Mouse (Mus musculus) lung, embryonic 14.5 days (tissue): ENCODE data around the gene Slc12a4. TPM values are rescaled to one million over a fixed set of nuclear protein-coding genes. Genes with fewer than 3 reads are reported as not detected.
A peak's percentile ranks its signal among the peaks of the same experiment; 100 is the strongest.

ENCODE experiments used
- ATAC-seq: fragments of 200-750 bp; cut with Nextera tagmentation; 2 replicates; pipeline ENCODE4 v1.8.0; 2017; ENCODE audit warnings: mild to moderate bottlenecking, moderate TSS enrichment, moderate library complexity; ENCODE audit not compliant: insufficient read depth
- DNase-seq: peaks from one replicate; pipeline ENCODE4 v3.0.0-alpha.2; 2015
- H3K27ac ChIP-seq: fragments of 300-500 bp; sonication (generic); 2 replicates; pipeline ENCODE4 v1.5.1; 2014; ENCODE audit warnings: low read depth, mild to moderate bottlenecking, moderate library complexity
- H3K27me3 ChIP-seq: fragments of 300-500 bp; sonication (generic); 2 replicates; pipeline ENCODE4 v1.6.1; 2014; ENCODE audit warnings: low read length, control low read depth; ENCODE audit not compliant: insufficient read depth
- H3K36me3 ChIP-seq: fragments of 300-500 bp; sonication (generic); 2 replicates; pipeline ENCODE4 v1.6.1; 2014; ENCODE audit warnings: control low read depth; ENCODE audit not compliant: insufficient read depth
- H3K4me1 ChIP-seq: fragments of 300-500 bp; sonication (generic); 2 replicates; pipeline ENCODE4 v1.6.1; 2014; ENCODE audit warnings: antibody characterized with exemption, control low read depth; ENCODE audit not compliant: insufficient read depth
- H3K4me2 ChIP-seq: fragments of 300-500 bp; sonication (generic); 2 replicates; pipeline ENCODE4 v1.6.1; 2014; ENCODE audit warnings: mild to moderate bottlenecking
- H3K4me3 ChIP-seq: fragments of 300-500 bp; sonication (generic); 2 replicates; pipeline ENCODE4 v1.5.1; 2014; ENCODE audit warnings: low read depth, low read length
- H3K9ac ChIP-seq: fragments of 300-500 bp; sonication (generic); 2 replicates; pipeline ENCODE4 v1.6.1; 2014
- H3K9me3 ChIP-seq: fragments of 300-500 bp; sonication (generic); 2 replicates; pipeline ENCODE4 v1.6.1; 2016; ENCODE audit warnings: low read depth, low read length, control low read depth
- CTCF ChIP-seq: IDR thresholded peaks from 2 replicates; pipeline ENCODE4 v1.5.1; 2016; ENCODE audit warnings: antibody characterized with exemption, low read depth
- WGBS: fragments of 180-500 bp; shearing (Covaris S2); extraction: QIAGEN DNeasy Blood & Tissue Kit; methylation state at CpG from one replicate; pipeline ENCODE4 v1.1.7; 2014; 5-methylcytosine and 5-hydroxymethylcytosine counted together
- microRNA-seq: library from miRNA; unstranded; fragments of <30 nt; microRNA quantifications from one replicate; pipeline ENCODE4, GENCODE M21; 2016; ENCODE audit warnings: borderline number of aligned reads
- polyA plus RNA-seq: library from polyadenylated mRNA; unstranded; fragments of >200 nt; fragmentation: Nextera tagmentation; extraction: Ambion mirVana; gene quantifications from 2 replicates; pipeline ENCODE4 v1.2.1, GENCODE M21; 2014

The Slc12a4 gene
- polyA plus RNA-seq, 1 experiment from 2014 or later = 35.8 TPM

DNA sequence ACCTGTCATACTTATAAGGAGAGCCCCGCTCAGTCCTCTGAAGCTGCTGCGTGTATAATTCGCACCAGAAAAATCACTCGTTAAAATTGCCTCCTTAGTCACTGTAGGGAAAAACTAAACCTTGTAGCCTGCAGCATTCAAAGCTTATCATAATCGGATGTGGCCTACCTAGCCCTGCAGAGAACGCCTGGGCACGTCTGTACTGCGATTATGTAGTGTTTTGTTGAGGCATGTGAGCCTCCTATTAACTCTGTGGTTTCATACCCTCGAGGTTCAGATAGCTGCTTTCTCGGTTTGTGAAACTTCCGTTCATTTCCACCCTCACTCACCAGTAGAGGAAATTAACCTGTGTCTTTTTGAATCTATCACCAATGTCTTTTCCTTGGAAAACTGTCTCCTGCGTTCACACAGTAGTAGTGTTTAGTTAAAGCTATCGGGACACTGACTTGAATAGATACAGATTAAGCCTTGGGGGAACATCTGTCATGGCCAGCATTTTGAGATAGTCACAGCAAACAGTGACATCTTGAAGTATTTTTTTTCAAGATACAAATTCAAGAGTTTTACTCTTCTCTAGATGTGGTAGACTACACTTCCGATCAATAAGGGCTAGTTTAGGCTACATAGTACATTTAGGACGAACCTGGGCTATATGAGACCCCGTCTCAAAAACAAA, 64.8 kb downstream of the Slc12a4 start:
- no peak for TF ChIP-seq CTCF
- Histone ChIP-seq H3K4me3 (peak overlapping the region; percentile 97), H3K36me3 (0 out of 2 replicates have a peak, but pooled peaks cover 4% of the 10 kb centered on the region), H3K9me3 (no peaks in the 10 kb centered on the region), H3K9ac (peak overlapping the region; percentile 99), H3K4me1 (no peaks in the 10 kb centered on the region), H3K27ac (peak overlapping the region; percentile 90), H3K4me2 (peak overlapping the region; percentile 92), H3K27me3 (no peaks in the 10 kb centered on the region)
- ATAC-seq (no peak), DNase-seq (peak; percentile 10)
- 23% methylated on average over 16 of the region's 16 CpGs for WGBS

DNA sequence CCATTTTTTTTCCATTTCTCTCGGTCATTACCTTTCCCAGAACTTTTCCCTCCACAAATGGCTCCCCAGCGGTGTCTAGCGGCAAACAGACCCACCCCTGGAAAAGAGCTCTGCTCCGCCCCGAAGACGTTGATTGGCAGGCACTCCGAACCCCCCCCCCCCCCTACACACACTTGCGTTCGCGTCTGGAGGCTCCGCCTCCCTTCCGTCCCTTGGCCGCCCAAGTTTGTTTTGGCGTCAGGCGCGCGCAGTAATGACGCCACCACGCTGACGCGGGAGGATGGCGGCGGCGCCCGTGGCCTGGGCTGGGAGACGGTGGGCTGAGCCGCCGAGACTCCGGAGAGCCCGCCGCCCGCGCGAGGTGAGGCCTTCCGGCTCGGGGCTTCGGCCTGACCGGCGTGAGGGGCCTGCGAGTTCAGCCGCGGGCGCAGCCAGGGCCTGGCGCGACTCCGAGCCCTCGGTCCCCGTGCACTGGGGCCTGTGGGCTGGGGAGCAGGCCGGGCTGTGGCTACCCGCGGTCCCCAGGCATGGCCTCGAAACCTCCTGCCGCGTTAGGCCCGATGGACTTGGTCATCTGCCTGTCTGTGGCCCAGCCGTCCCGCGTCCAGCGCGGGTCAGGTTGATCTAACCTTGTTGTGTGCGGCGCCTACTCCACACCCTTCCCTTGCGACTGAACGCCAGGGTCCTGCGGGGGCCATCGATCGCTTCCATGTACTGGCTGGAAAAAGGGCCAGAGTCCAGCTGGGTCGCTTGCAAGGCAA, 65.5 kb downstream of the Slc12a4 start, which contains the start of gene Pskh1:
Gene Pskh1, plus strand, starts transcription at position 262 of the 761 bp plus-strand sequence.
- Histone ChIP-seq H3K9ac (peak within 1 kb of the TSS; percentile 99), H3K9me3 (no peaks in the 10 kb centered on the region), H3K4me1 (no peaks in the 10 kb centered on the region), H3K27me3 (no peaks in the 10 kb centered on the region), H3K4me2 (peak within 1 kb of the TSS; percentile 92), H3K36me3 (0 out of 2 replicates have a peak, but pooled peaks cover 2% of the 10 kb centered on the region), H3K4me3 (peak within 1 kb of the TSS; percentile 97), H3K27ac (peak within 1 kb of the TSS; percentile 90)
- WGBS = under 1% methylated on average over 68 of the region's 68 CpGs
- DNase-seq (peak; percentile 97), ATAC-seq (peak; percentile 96)
- no peak for TF ChIP-seq CTCF

- no peak for DNase-seq
- Histone ChIP-seq H3K27me3 (no peaks in the 10 kb centered on the region), H3K4me2 (no peak overlapping the region), H3K4me3 (no peak overlapping the region), H3K36me3 (peaks cover 5% of the 10 kb centered on the region), H3K27ac (no peak overlapping the region), H3K4me1 (no peaks in the 10 kb centered on the region), H3K9ac (no peak overlapping the region), H3K9me3 (no peaks in the 10 kb centered on the region)
- WGBS = 76% methylated on average over 9 of the region's 9 CpGs
- no peak for ATAC-seq
- no peak for TF ChIP-seq CTCF
These were observed 68.0 kb downstream of the Slc12a4 start for GRCm38 (mm10) chr8:105897801-105898480.

Small RNAs within 50 kb of the gene (microRNA-seq; reads per million reads assigned to microRNA genes)
- not detected for gene Mir7074

Other genes with a start within 250 kb of the Slc12a4 start
- gene Gfod2, start 207.4 kb downstream of the Slc12a4 start, polyA plus RNA-seq = 21.2 and 22.6 TPM in 2 replicates
- gene Ranbp10, start 138.7 kb downstream of the Slc12a4 start, polyA plus RNA-seq = 12.2 and 13.8 TPM in 2 replicates
- 0.09 and 0.11 TPM in 2 replicates for gene Tsnaxip1, start 138.4 kb downstream of the Slc12a4 start, polyA plus RNA-seq
- 41.4 and 46.2 TPM in 2 replicates for gene Cenpt, start 112.8 kb downstream of the Slc12a4 start, polyA plus RNA-seq
- gene Thap11, start 111.0 kb downstream of the Slc12a4 start, polyA plus RNA-seq = 62.7 and 70.7 TPM in 2 replicates
- 317 and 347 TPM in 2 replicates for gene Nutf2, start 105.5 kb downstream of the Slc12a4 start, polyA plus RNA-seq
- 48.2 and 55.4 TPM in 2 replicates for gene Edc4, start 85.2 kb downstream of the Slc12a4 start, polyA plus RNA-seq
- 0.97 TPM in 1 of 2 replicates, not detected in the other for gene Nrn1l, start 72.5 kb downstream of the Slc12a4 start, polyA plus RNA-seq
- gene Pskh1, start 65.7 kb downstream of the Slc12a4 start, polyA plus RNA-seq = 32.0 and 33.7 TPM in 2 replicates
- gene Ctrl, start 32.2 kb downstream of the Slc12a4 start, polyA plus RNA-seq = 0.41 and 0.68 TPM in 2 replicates
- gene Psmb10, start 27.7 kb downstream of the Slc12a4 start, polyA plus RNA-seq = 33.6 and 34.0 TPM in 2 replicates
- gene Lcat, start 22.7 kb downstream of the Slc12a4 start, polyA plus RNA-seq = 1.2 and 2.1 TPM in 2 replicates
- not detected in 2 replicates for gene Dpep3, start 13.3 kb upstream of the Slc12a4 start, polyA plus RNA-seq
- gene Dus2, start 25.2 kb upstream of the Slc12a4 start, polyA plus RNA-seq = 20.0 and 20.3 TPM in 2 replicates
- not detected in 2 replicates for gene Dpep2nb, start 39.9 kb upstream of the Slc12a4 start, polyA plus RNA-seq
- 19.1 and 19.5 TPM in 2 replicates for gene Ddx28, start 45.8 kb upstream of the Slc12a4 start, polyA plus RNA-seq
- 7.1 and 7.6 TPM in 2 replicates for gene Nfatc3, start 92.7 kb upstream of the Slc12a4 start, polyA plus RNA-seq
- gene Esrp2, start 170.9 kb upstream of the Slc12a4 start, polyA plus RNA-seq = 29.6 and 31.1 TPM in 2 replicates
- gene Pla2g15, start 184.3 kb upstream of the Slc12a4 start, polyA plus RNA-seq = 3.5 and 3.8 TPM in 2 replicates
- gene Slc7a6, start 202.8 kb upstream of the Slc12a4 start, polyA plus RNA-seq = 80.6 and 85.0 TPM in 2 replicates
- 36.7 and 38.6 TPM in 2 replicates for gene Slc7a6os, start 244.8 kb upstream of the Slc12a4 start, polyA plus RNA-seq
- gene Prmt7, start 244.8 kb upstream of the Slc12a4 start, polyA plus RNA-seq = 48.7 and 53.9 TPM in 2 replicates